Comparison of ENCODE assay signal across 8 mouse cellular contexts in genomic region chr6:88113139-88113538, GRCm38 (mm10). TPM values are rescaled to one million over a fixed set of nuclear protein-coding genes. Genes with fewer than 3 reads are reported as not detected.
DNase-seq lines count a peak whose midpoint lies in the region; ATAC-seq lines count a peak whose summit lies in the region.

No protein-coding gene starts in this region.

- no peak overlapping the region for H3K4me3 ChIP-seq in embryonic facial prominence, embryonic 10.5 days
- no peak overlapping the region for H3K4me3 ChIP-seq in heart, embryonic 15.5 days
- H3K4me3 ChIP-seq in neural tube, embryonic 14.5 days (ENCODE audit: low read depth, low read length) = no peak overlapping the region

- no peak overlapping the region for H3K9ac ChIP-seq in heart, embryonic 15.5 days
- no peak overlapping the region for H3K9ac ChIP-seq in neural tube, embryonic 14.5 days (replicated peaks; ENCODE audit: low read depth, low read length)

- H3K9me3 ChIP-seq in embryonic facial prominence, embryonic 10.5 days = no peaks in the 10 kb centered on the region
- no peaks in the 10 kb centered on the region for H3K9me3 ChIP-seq in heart, embryonic 15.5 days (replicated peaks)
- no peaks in the 10 kb centered on the region for H3K9me3 ChIP-seq in neural tube, embryonic 14.5 days (ENCODE audit: control insufficient read depth, low read length)

- peak overlapping the region; percentile 57 for H3K27ac ChIP-seq in embryonic facial prominence, embryonic 10.5 days (replicated peaks)
- H3K27ac ChIP-seq in heart, embryonic 15.5 days = no peak overlapping the region
- H3K27ac ChIP-seq in neural tube, embryonic 14.5 days (ENCODE audit: low read depth, low read length) = no peak overlapping the region

- H3K27me3 ChIP-seq in embryonic facial prominence, embryonic 10.5 days (replicated peaks; ENCODE audit: low read depth, poor library complexity, severe bottlenecking) = no peaks in the 10 kb centered on the region; the same call in 1 of the 2 replicates
- 0 out of 2 replicates have a peak, but pooled peaks cover 10% of the 10 kb centered on the region for H3K27me3 ChIP-seq in heart, embryonic 15.5 days
- no peaks in the 10 kb centered on the region for H3K27me3 ChIP-seq in neural tube, embryonic 14.5 days (ENCODE audit: control insufficient read depth, insufficient read depth, low read length)

- 33% methylated on average over 7 of the region's 7 CpGs for WGBS in embryonic facial prominence, embryonic 10.5 days
- 31% methylated on average over 7 of the region's 7 CpGs for WGBS in heart, embryonic 15.5 days
- WGBS in neural tube, embryonic 14.5 days = 34% methylated on average over 7 of the region's 7 CpGs

- no peaks in the 10 kb centered on the region for H3K36me3 ChIP-seq in embryonic facial prominence, embryonic 10.5 days (replicated peaks)
- H3K36me3 ChIP-seq in heart, embryonic 15.5 days = no peaks in the 10 kb centered on the region
- no peaks in the 10 kb centered on the region for H3K36me3 ChIP-seq in neural tube, embryonic 14.5 days (ENCODE audit: control insufficient read depth, insufficient read depth, low read length)

- peaks cover 24% of the 10 kb centered on the region for H3K4me1 ChIP-seq in embryonic facial prominence, embryonic 10.5 days
- H3K4me1 ChIP-seq in heart, embryonic 15.5 days (replicated peaks) = peaks cover 14% of the 10 kb centered on the region
- H3K4me1 ChIP-seq in neural tube, embryonic 14.5 days (ENCODE audit: control insufficient read depth, insufficient read depth, low read length) = no peaks in the 10 kb centered on the region

- DNase-seq in CD4-positive helper T cell, adult 2 months (ENCODE audit: low read depth, low spot score) = peak; percentile 55
- DNase-seq in adrenal gland, postnatal 10 days = peak; percentile 78
- peak; percentile 82 for DNase-seq in embryonic facial prominence, embryonic 10.5 days (ENCODE audit: low spot score)
- DNase-seq in kidney, postnatal 25 days = peak; percentile 58 to 72
- peak; percentile 41 to 63 for DNase-seq in lung, adult 18-20 months
- peak; percentile 66 for DNase-seq in thymus, postnatal 4 days

- no peak overlapping the region for H3K4me2 ChIP-seq in heart, embryonic 15.5 days
- H3K4me2 ChIP-seq in neural tube, embryonic 14.5 days (ENCODE audit: low read depth, low read length) = no peak overlapping the region

- peak; percentile 54; the same call in 1 of the 2 replicates for ATAC-seq in heart, embryonic 15.5 days (replicated peaks; ENCODE audit: insufficient number of reproducible peaks, insufficient read depth, low FRiP score, low read depth)
- peak; percentile 79 for ATAC-seq in neural tube, embryonic 14.5 days (ENCODE audit: low read depth)

RNA-seq across cellular contexts. Expression of gene Rpn1, which starts 28.9 kb away (rescaled TPM):
- 100 to 1,000 TPM; 156 to 182 TPM for total RNA-seq in adrenal gland, postnatal 10 days (2021)
- 302 and 327 TPM in 2 replicates for polyA plus RNA-seq in embryonic facial prominence, embryonic 10.5 days (2016; fragmentation: Nextera tagmentation; extraction: Ambion mirVana)
- polyA plus RNA-seq in heart, embryonic 15.5 days (2015; fragmentation: Nextera tagmentation; extraction: Ambion mirVana) = 166 and 209 TPM in 2 replicates
- polyA plus RNA-seq in neural tube, embryonic 14.5 days (2014; fragmentation: Nextera tagmentation; extraction: Ambion mirVana) = 288 and 309 TPM in 2 replicates
